Mouse (Mus musculus) intestine, embryonic 16.5 days (tissue): Measurements from ENCODE around the gene Snx3. TPM values are rescaled to one million over a fixed set of nuclear protein-coding genes. Genes with fewer than 3 reads are reported as not detected.

Experiments used
- ATAC-seq: fragments of 200-750 bp; cut with Nextera tagmentation; 2 replicates; pipeline ENCODE4 v1.8.0; 2017; ENCODE audit warnings: moderate TSS enrichment, moderate library complexity
- H3K27ac ChIP-seq: fragments of 300-500 bp; sonication (generic); 2 replicates; pipeline ENCODE4 v1.5.1; 2014; ENCODE audit warnings: mild to moderate bottlenecking, low read length
- H3K27me3 ChIP-seq: fragments of 300-500 bp; sonication (generic); replicated peaks from 2 replicates; pipeline ENCODE4 v1.6.1; 2014; ENCODE audit warnings: low read length, control low read depth, mixed read lengths; ENCODE audit not compliant: control insufficient read depth, insufficient read depth
- H3K36me3 ChIP-seq: fragments of 300-500 bp; sonication (generic); 2 replicates; pipeline ENCODE4 v1.6.1; 2014; ENCODE audit warnings: low read length, control low read depth; ENCODE audit not compliant: control insufficient read depth, insufficient read depth
- H3K4me1 ChIP-seq: fragments of 300-500 bp; sonication (generic); 2 replicates; pipeline ENCODE4 v1.6.1; 2014; ENCODE audit warnings: low read length, control low read depth, mixed read lengths; ENCODE audit not compliant: control insufficient read depth, insufficient read depth
- H3K4me2 ChIP-seq: fragments of 300-500 bp; sonication (generic); 2 replicates; pipeline ENCODE4 v1.6.1; 2014; ENCODE audit warnings: low read depth, low read length, control low read depth
- H3K4me3 ChIP-seq: fragments of 300-500 bp; sonication (generic); 2 replicates; pipeline ENCODE4 v1.5.1; 2014; ENCODE audit warnings: mild to moderate bottlenecking, low read length
- H3K9ac ChIP-seq: fragments of 300-500 bp; sonication (generic); 2 replicates; pipeline ENCODE4 v1.6.1; 2014; ENCODE audit warnings: low read depth, low read length
- H3K9me3 ChIP-seq: fragments of 300-500 bp; sonication (generic); 2 replicates; pipeline ENCODE4 v1.6.1; 2016; ENCODE audit warnings: low read length, control low read depth; ENCODE audit not compliant: control insufficient read depth
- WGBS: fragments of 180-500 bp; shearing (Covaris S2); extraction: QIAGEN DNeasy Blood & Tissue Kit; methylation state at CpG from one replicate; pipeline ENCODE4 v1.1.7; 2014; 5-methylcytosine and 5-hydroxymethylcytosine counted together
- polyA plus RNA-seq: library from polyadenylated mRNA; unstranded; fragments of >200 nt; fragmentation: Nextera tagmentation; extraction: Ambion mirVana; gene quantifications from 2 replicates; pipeline ENCODE4 v1.2.1, GENCODE M21; 2015

Gene Snx3
- polyA plus RNA-seq, 1 experiment from 2014 or later, result 513 TPM

- no peaks in the 10 kb centered on the region for H3K27me3 ChIP-seq
- under 1% methylated on average over 55 of the region's 55 CpGs for WGBS
- no peaks in the 10 kb centered on the region for H3K9me3 ChIP-seq
- no peaks in the 10 kb centered on the region for H3K36me3 ChIP-seq
- ATAC-seq, result peak; percentile 47
- H3K9ac ChIP-seq, result peak overlapping the region; percentile 97
- H3K4me1 ChIP-seq, result peaks cover 7% of the 10 kb centered on the region
- H3K4me3 ChIP-seq, result peak overlapping the region; percentile 99
- peak overlapping the region; percentile 61 for H3K4me2 ChIP-seq
- peak overlapping the region; percentile 100 for H3K27ac ChIP-seq
These were observed 700 bp downstream of the Snx3 start for GRCm38 (mm10) chr10:42502349-42503111.

- ATAC-seq, result no peak
- H3K4me2 ChIP-seq, result no peak overlapping the region
- H3K4me1 ChIP-seq, result peaks cover 7% of the 10 kb centered on the region
- no peaks in the 10 kb centered on the region for H3K9me3 ChIP-seq
- no peak overlapping the region for H3K4me3 ChIP-seq
- H3K27ac ChIP-seq, result no peak overlapping the region
- H3K36me3 ChIP-seq, result no peaks in the 10 kb centered on the region
- 83% methylated on average over 10 of the region's 10 CpGs for WGBS
- H3K9ac ChIP-seq, result no peak overlapping the region
- no peaks in the 10 kb centered on the region for H3K27me3 ChIP-seq
These were observed 2.4 kb downstream of the Snx3 start for GRCm38 (mm10) chr10:42504096-42504710.

GRCm38 (mm10) chr10:42510141-42510540 is 8.3 kb downstream of the Snx3 start:
- Histone ChIP-seq H3K4me2 (no peak overlapping the region), H3K27me3 (no peaks in the 10 kb centered on the region), H3K36me3 (no peaks in the 10 kb centered on the region), H3K9me3 (no peaks in the 10 kb centered on the region), H3K4me3 (no peak overlapping the region), H3K4me1 (0 out of 2 replicates have a peak, but pooled peaks cover 2% of the 10 kb centered on the region), H3K27ac (no peak overlapping the region), H3K9ac (no peak overlapping the region)
- no peak for ATAC-seq
- WGBS, result 86% methylated on average over 6 of the region's 6 CpGs

- H3K9ac ChIP-seq, result no peak overlapping the region
- H3K36me3 ChIP-seq, result no peaks in the 10 kb centered on the region
- H3K4me3 ChIP-seq, result no peak overlapping the region
- ATAC-seq, result no peak
- H3K9me3 ChIP-seq, result no peaks in the 10 kb centered on the region
- H3K27ac ChIP-seq, result no peak overlapping the region
- H3K4me2 ChIP-seq, result no peak overlapping the region
- WGBS, result 90% methylated on average over 6 of the region's 6 CpGs
- H3K27me3 ChIP-seq, result no peaks in the 10 kb centered on the region
- H3K4me1 ChIP-seq, result 0 out of 2 replicates have a peak, but pooled peaks cover 2% of the 10 kb centered on the region
These were observed 9.6 kb downstream of the Snx3 start for GRCm38 (mm10) chr10:42511184-42512135.

- Histone ChIP-seq H3K27ac (no peak overlapping the region), H3K9ac (no peak overlapping the region), H3K4me3 (no peak overlapping the region), H3K4me1 (0 out of 2 replicates have a peak, but pooled peaks cover 2% of the 10 kb centered on the region), H3K4me2 (no peak overlapping the region), H3K9me3 (no peaks in the 10 kb centered on the region), H3K36me3 (no peaks in the 10 kb centered on the region), H3K27me3 (no peaks in the 10 kb centered on the region)
- no peak for ATAC-seq
These were observed 12.3 kb downstream of the Snx3 start for GRCm38 (mm10) chr10:42514125-42514524.

GRCm38 (mm10) chr10:42518363-42518762 is 16.5 kb downstream of the Snx3 start:
- peaks cover 12% of the 10 kb centered on the region for H3K4me1 ChIP-seq
- no peak overlapping the region for H3K27ac ChIP-seq
- H3K9me3 ChIP-seq, result no peaks in the 10 kb centered on the region
- H3K36me3 ChIP-seq, result no peaks in the 10 kb centered on the region
- no peak for ATAC-seq
- H3K27me3 ChIP-seq, result no peaks in the 10 kb centered on the region
- no peak overlapping the region for H3K9ac ChIP-seq
- WGBS, result 85% methylated on average over 8 of the region's 8 CpGs
- H3K4me3 ChIP-seq, result no peak overlapping the region
- no peak overlapping the region for H3K4me2 ChIP-seq

GRCm38 (mm10) chr10:42521315-42521981 is 19.6 kb downstream of the Snx3 start:
- peaks cover 4% of the 10 kb centered on the region; the same call in 1 of the 2 replicates for H3K36me3 ChIP-seq
- H3K27me3 ChIP-seq, result no peaks in the 10 kb centered on the region
- no peak overlapping the region for H3K9ac ChIP-seq
- ATAC-seq, result peak; percentile 60
- no peak overlapping the region for H3K4me2 ChIP-seq
- H3K4me1 ChIP-seq, result peaks cover 12% of the 10 kb centered on the region
- H3K9me3 ChIP-seq, result no peaks in the 10 kb centered on the region
- WGBS, result 63% methylated on average over 5 of the region's 5 CpGs
- no peak overlapping the region for H3K27ac ChIP-seq
- no peak overlapping the region for H3K4me3 ChIP-seq

GRCm38 (mm10) chr10:42522912-42523311 is 21.1 kb downstream of the Snx3 start:
- Histone ChIP-seq H3K9me3 (no peaks in the 10 kb centered on the region), H3K27ac (no peak overlapping the region), H3K27me3 (no peaks in the 10 kb centered on the region), H3K36me3 (peaks cover 4% of the 10 kb centered on the region; the same call in 1 of the 2 replicates), H3K4me3 (no peak overlapping the region), H3K4me1 (peaks cover 12% of the 10 kb centered on the region), H3K9ac (no peak overlapping the region), H3K4me2 (no peak overlapping the region)
- peak; percentile 74; the same call in 1 of the 2 replicates for ATAC-seq
- WGBS, result 64% methylated on average over 2 of the region's 2 CpGs
